Mouse (Mus musculus) B cell, adult 2 months (primary cell): Measurements from ENCODE around the gene Fut7.
"Not testable (repeated sequence)": the region's sequence is repeated elsewhere in the genome, so short reads cannot be mapped to it uniquely, and the experiment has no call there.

Experiments
- DNase-seq, 2 experiments: peaks; one replicate each; pipeline ENCODE4 v3.0.0; 2022

Fut7 gene

GRCm38 (mm10) chr2:25422587-25423410, at the start of gene Fut7:
Fut7 (plus strand) TSS chr2:25423267.
- DNase-seq = peak in 1 of 2 experiments; percentile 17

GRCm38 (mm10) chr2:25373431-25373830, 49.6 kb upstream of the Fut7 start:
- DNase-seq = no peak

- DNase-seq = peak; percentile 47 to 55
These were observed 46.5 kb upstream of the Fut7 start for GRCm38 (mm10) chr2:25376589-25376988.

GRCm38 (mm10) chr2:25384492-25384891, 38.6 kb upstream of the Fut7 start:
- DNase-seq = no peak

GRCm38 (mm10) chr2:25391266-25391665, 31.8 kb upstream of the Fut7 start:
- DNase-seq = no peak

- DNase-seq = no peak
These were observed 28.5 kb upstream of the Fut7 start for GRCm38 (mm10) chr2:25394281-25395221.

- DNase-seq = peak; percentile 17 to 20
These were observed 27.1 kb upstream of the Fut7 start, which contains the start of gene Entpd2 for GRCm38 (mm10) chr2:25395721-25396596. Entpd2 (plus strand) TSS chr2:25395874.

GRCm38 (mm10) chr2:25396597-25396983, 26.5 kb upstream of the Fut7 start:
- no peak for DNase-seq

- DNase-seq = no peak
These were observed 26.1 kb upstream of the Fut7 start for GRCm38 (mm10) chr2:25397010-25397409.

GRCm38 (mm10) chr2:25398065-25398464, 25.0 kb upstream of the Fut7 start:
- no peak for DNase-seq

- DNase-seq = no peak
These were observed 24.0 kb upstream of the Fut7 start, which contains the start of gene Npdc1 for GRCm38 (mm10) chr2:25399051-25399450. Npdc1 (plus strand) TSS chr2:25399351.

GRCm38 (mm10) chr2:25400291-25400690, 22.8 kb upstream of the Fut7 start:
- DNase-seq = no peak

- DNase-seq = peak in 1 of 2 experiments; percentile 20
These were observed 22.3 kb upstream of the Fut7 start for GRCm38 (mm10) chr2:25400764-25401163.

- peak; percentile 90 to 92 for DNase-seq
These were observed 20.6 kb upstream of the Fut7 start for GRCm38 (mm10) chr2:25402377-25402971.

GRCm38 (mm10) chr2:25402972-25403601, 20.0 kb upstream of the Fut7 start:
- DNase-seq = peak in 1 of 2 experiments; percentile 15

- no peak for DNase-seq
These were observed 19.1 kb upstream of the Fut7 start for GRCm38 (mm10) chr2:25403994-25404393.

GRCm38 (mm10) chr2:25408908-25409307, 14.2 kb upstream of the Fut7 start:
- no peak for DNase-seq

GRCm38 (mm10) chr2:25413436-25413835, 9.6 kb upstream of the Fut7 start:
- not testable (repeated sequence) for DNase-seq

- no peak for DNase-seq
These were observed 5.6 kb upstream of the Fut7 start for GRCm38 (mm10) chr2:25417426-25417825.

GRCm38 (mm10) chr2:25421896-25422295, 1.2 kb upstream of the Fut7 start:
- DNase-seq = peak; percentile 65 to 67

- DNase-seq = no peak
These were observed 559 bp downstream of the Fut7 start for GRCm38 (mm10) chr2:25423626-25424025.
